Mouse (Mus musculus) liver, embryonic 14.5 days (tissue): ENCODE measurements around the gene 4930451I11Rik. TPM values are rescaled to one million over a fixed set of nuclear protein-coding genes. Genes with fewer than 3 reads are reported as not detected.

Experiments
- ATAC-seq: fragments of 200-750 bp; cut with Nextera tagmentation; 2 replicates; pipeline ENCODE4 v1.8.0; 2017; ENCODE audit warnings: moderate number of reproducible peaks, mild to moderate bottlenecking, moderate library complexity; ENCODE audit not compliant: insufficient read depth
- DNase-seq, 3 experiments: peaks; one replicate each; pipeline ENCODE4 v3.0.0-alpha.2; 2012 to 2013; ENCODE audit warnings: low read depth in 3 of 3, low spot score in 3 of 3
- H3K27ac ChIP-seq: fragments of 300-500 bp; sonication (generic); 2 replicates; pipeline ENCODE4 v1.5.1; 2014; ENCODE audit warnings: moderate library complexity, mild to moderate bottlenecking, control low read depth, inconsistent platforms
- H3K27me3 ChIP-seq: fragments of 300-500 bp; sonication (generic); 2 replicates; pipeline ENCODE4 v1.6.1; 2014; ENCODE audit warnings: mild to moderate bottlenecking, low read length, moderate library complexity; ENCODE audit not compliant: control insufficient read depth, insufficient read depth
- H3K36me3 ChIP-seq: fragments of 300-500 bp; sonication (generic); replicated peaks from 2 replicates; pipeline ENCODE4 v1.6.1; 2014; ENCODE audit warnings: low read depth; ENCODE audit not compliant: control insufficient read depth, insufficient read depth
- H3K4me1 ChIP-seq, 2 experiments: fragments of 200-500 bp in 1 of 2; fragments of 300-500 bp in 1 of 2; sonication (generic) in 1 of 2; replicated peaks; 2 replicates each; pipeline ENCODE4 v1.6.1; 2012 to 2014; ENCODE audit warnings: antibody characterized with exemption in 1 of 2, inconsistent platforms in 1 of 2, low read length in 1 of 2; ENCODE audit not compliant: control insufficient read depth in 2 of 2, insufficient read depth in 2 of 2
- H3K4me2 ChIP-seq: fragments of 300-500 bp; sonication (generic); 2 replicates; pipeline ENCODE4 v1.6.1; 2014; ENCODE audit warnings: low read depth, mild to moderate bottlenecking, control low read depth, moderate library complexity
- H3K4me3 ChIP-seq, 2 experiments: fragments of 200-500 bp in 1 of 2; fragments of 300-500 bp in 1 of 2; sonication (generic) in 1 of 2; 2 replicates each; pipeline ENCODE4 v1.5.1; 2012 to 2014; ENCODE audit warnings: low read depth in 2 of 2, low read length in 2 of 2, mild to moderate bottlenecking in 2 of 2, control low read depth in 1 of 2, inconsistent platforms in 1 of 2, moderate library complexity in 1 of 2; ENCODE audit not compliant: insufficient read depth in 1 of 2
- H3K9ac ChIP-seq: fragments of 300-500 bp; sonication (generic); replicated peaks from 2 replicates; pipeline ENCODE4 v1.6.1; 2014; ENCODE audit warnings: mild to moderate bottlenecking, control low read depth, moderate library complexity
- H3K9me3 ChIP-seq: fragments of 300-500 bp; sonication (generic); 2 replicates; pipeline ENCODE4 v1.6.1; 2016; ENCODE audit warnings: low read length, mixed read lengths; ENCODE audit not compliant: control insufficient read depth
- CTCF ChIP-seq: IDR thresholded peaks from 2 replicates; pipeline ENCODE4 v1.5.1; 2016; ENCODE audit warnings: antibody characterized with exemption, low read depth, control low read depth
- EP300 ChIP-seq: IDR thresholded peaks from 2 replicates; pipeline ENCODE4 v1.6.1; 2016; ENCODE audit warnings: antibody characterized with exemption, low read depth
- WGBS: fragments of 180-500 bp; shearing (Covaris S2); extraction: QIAGEN DNeasy Blood & Tissue Kit; methylation state at CpG from one replicate; pipeline ENCODE4 v1.1.7; 2014; ENCODE audit not compliant: insufficient replicate concordance; 5-methylcytosine and 5-hydroxymethylcytosine counted together
- polyA plus RNA-seq, 2 experiments: library from polyadenylated mRNA; depleted of rRNA in 1 of 2; stranded (reverse) in 1 of 2; unstranded in 1 of 2; fragments of >200 nt; fragmentation: Nextera tagmentation in 1 of 2; extraction: Ambion mirVana in 1 of 2; gene quantifications; 2 replicates each; pipeline versions ENCODE4 v1.2.1 to v1.2.3; 2012 to 2014

The 4930451I11Rik gene
- polyA plus RNA-seq, 2 experiments, result not detected

DNA sequence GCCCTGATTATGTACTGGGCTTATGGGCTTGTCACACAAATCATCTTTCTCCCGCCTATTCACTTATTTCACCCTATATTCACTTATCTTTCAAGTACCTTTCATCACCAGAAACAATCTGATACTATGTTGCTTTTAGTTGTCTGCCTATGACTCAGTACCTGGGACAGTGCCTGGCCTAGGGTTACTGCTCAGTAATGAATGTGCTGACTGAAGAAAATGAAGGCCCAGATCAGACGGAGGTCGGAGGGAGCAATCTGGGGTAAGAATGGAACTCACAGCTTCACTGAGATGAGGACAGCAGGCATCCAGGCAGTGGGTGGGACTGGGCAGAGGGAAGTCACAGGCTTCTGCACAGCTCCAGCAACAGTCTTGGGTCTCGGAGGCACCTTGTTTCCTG is 24.0 kb downstream of the 4930451I11Rik start:
- Histone ChIP-seq H3K9ac (no peak overlapping the region), H3K36me3 (no peaks in the 10 kb centered on the region; the same call in 1 of the 2 replicates), H3K27ac (no peak overlapping the region), H3K27me3 (no peaks in the 10 kb centered on the region), H3K4me2 (no peak overlapping the region), H3K4me3 (no peak overlapping the region), H3K9me3 (no peaks in the 10 kb centered on the region), H3K4me1 (peaks cover 7 to 16% of the 10 kb centered on the region in 2 experiments; a peak in 3 of 4 replicates)
- 66% methylated on average over 4 of the region's 4 CpGs for whole genome bisulfite sequencing
- DNase-seq (no peak), ATAC-seq (no peak)
- TF ChIP-seq EP300 (no peak), CTCF (no peak)

- Histone ChIP-seq H3K36me3 (no peaks in the 10 kb centered on the region; the same call in 1 of the 2 replicates), H3K9me3 (no peaks in the 10 kb centered on the region), H3K9ac (no peak overlapping the region), H3K4me3 (no peak overlapping the region), H3K4me1 (peaks cover 7 to 16% of the 10 kb centered on the region in 2 experiments; a peak in 3 of 4 replicates), H3K27me3 (no peaks in the 10 kb centered on the region), H3K4me2 (no peak overlapping the region), H3K27ac (no peak overlapping the region)
- no peak for DNase-seq
- no peak for ATAC-seq
- WGBS, result 66% methylated on average over 6 of the region's 6 CpGs
- TF ChIP-seq EP300 (no peak), CTCF (no peak)
Measured at GRCm38 (mm10) chr7:126806956-126807355, 24.5 kb downstream of the 4930451I11Rik start.

DNA sequence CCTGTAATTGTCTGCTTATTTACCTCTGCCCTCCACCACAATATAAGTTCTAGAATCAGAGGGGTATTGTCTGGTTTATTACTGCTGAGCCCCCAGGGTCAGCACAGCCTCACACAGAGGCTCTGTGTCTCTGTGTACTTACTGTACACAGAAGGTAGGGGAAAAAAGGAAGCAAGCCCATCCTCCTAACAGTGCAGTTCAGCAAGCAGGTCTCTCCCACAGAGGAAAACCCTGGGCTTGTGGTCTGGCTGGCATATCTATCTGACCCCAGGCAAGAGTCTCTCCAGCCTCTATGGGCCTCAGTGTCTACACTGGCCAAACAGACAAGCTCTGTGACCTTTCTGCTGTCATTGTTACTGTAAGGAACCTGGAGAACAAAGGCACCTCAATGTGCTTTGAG is 27.7 kb downstream of the 4930451I11Rik start:
- no peaks in the 10 kb centered on the region for H3K27me3 ChIP-seq
- no peaks in the 10 kb centered on the region; the same call in 1 of the 2 replicates for H3K36me3 ChIP-seq
- H3K4me1 ChIP-seq, result peaks cover 11 to 15% of the 10 kb centered on the region in 2 experiments
- ATAC-seq (no peak), DNase-seq (no peak)
- H3K27ac ChIP-seq, result no peak overlapping the region
- no peak overlapping the region for H3K4me2 ChIP-seq
- H3K4me3 ChIP-seq, result no peak overlapping the region
- H3K9ac ChIP-seq, result no peak overlapping the region
- H3K9me3 ChIP-seq, result no peaks in the 10 kb centered on the region
- TF ChIP-seq CTCF (no peak), EP300 (no peak)

GRCm38 (mm10) chr7:126803181-126803580 is 28.3 kb downstream of the 4930451I11Rik start:
- H3K36me3 ChIP-seq, result no peaks in the 10 kb centered on the region; the same call in 1 of the 2 replicates
- 34% methylated on average over 6 of the region's 6 CpGs for WGBS
- H3K9me3 ChIP-seq, result no peaks in the 10 kb centered on the region
- no peaks in the 10 kb centered on the region for H3K27me3 ChIP-seq
- no peak for TF ChIP-seq CTCF
- no peak for TF ChIP-seq EP300
- no peak overlapping the region for H3K4me2 ChIP-seq
- peaks cover 8 to 14% of the 10 kb centered on the region in 2 experiments for H3K4me1 ChIP-seq
- H3K9ac ChIP-seq, result no peak overlapping the region
- H3K27ac ChIP-seq, result no peak overlapping the region
- H3K4me3 ChIP-seq, result no peak overlapping the region
- ATAC-seq, result no peak
- no peak for DNase-seq

DNA sequence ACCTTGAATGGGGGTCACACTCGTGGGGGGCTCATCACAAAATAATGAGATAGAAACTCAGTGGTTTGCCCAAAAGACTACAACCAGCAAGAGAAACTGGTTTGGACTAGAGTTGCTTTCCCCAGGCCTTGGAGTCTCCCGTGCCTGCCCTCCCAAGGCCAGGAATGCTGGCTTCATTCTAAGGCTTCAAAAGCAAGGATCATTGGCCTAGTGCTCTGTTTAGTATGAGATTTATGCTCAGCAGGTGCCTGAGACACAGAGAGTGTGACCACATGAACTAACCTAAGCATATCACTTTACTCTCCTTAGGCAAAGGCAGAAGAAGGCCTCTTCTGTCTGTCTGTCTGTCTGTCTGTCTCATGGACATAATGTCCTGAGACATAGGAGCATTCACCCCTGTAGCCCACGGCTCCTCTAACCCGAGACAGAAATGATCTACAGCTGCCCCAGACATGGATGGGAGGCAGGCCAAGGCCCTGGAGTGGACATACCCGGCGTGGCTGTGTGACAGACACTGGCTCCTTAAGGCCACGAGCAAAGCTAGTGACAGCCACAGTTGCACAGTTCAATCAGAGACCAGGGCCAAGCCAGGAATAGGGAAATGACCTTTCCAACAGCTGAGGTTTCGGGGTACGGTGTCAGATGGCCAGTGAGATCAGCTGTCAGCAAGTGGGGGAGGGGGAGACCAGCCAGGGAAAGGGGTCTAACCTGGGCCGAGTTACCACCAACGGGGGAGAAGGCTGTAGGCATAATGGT is 29.1 kb downstream of the 4930451I11Rik start:
- H3K4me1 ChIP-seq, result peaks cover 13 to 17% of the 10 kb centered on the region in 2 experiments
- no peak overlapping the region for H3K27ac ChIP-seq
- no peaks in the 10 kb centered on the region for H3K9me3 ChIP-seq
- ATAC-seq (no peak), DNase-seq (no peak)
- H3K4me2 ChIP-seq, result no peak overlapping the region
- no peak overlapping the region for H3K9ac ChIP-seq
- no peak for TF ChIP-seq EP300
- TF ChIP-seq CTCF, result no peak
- no peaks in the 10 kb centered on the region; the same call in 1 of the 2 replicates for H3K36me3 ChIP-seq
- no peaks in the 10 kb centered on the region for H3K27me3 ChIP-seq
- H3K4me3 ChIP-seq, result no peak overlapping the region
- WGBS, result 74% methylated on average over 11 of the region's 11 CpGs
